ENCODE assay signal across 9 mouse cellular contexts in the genomic region with DNA sequence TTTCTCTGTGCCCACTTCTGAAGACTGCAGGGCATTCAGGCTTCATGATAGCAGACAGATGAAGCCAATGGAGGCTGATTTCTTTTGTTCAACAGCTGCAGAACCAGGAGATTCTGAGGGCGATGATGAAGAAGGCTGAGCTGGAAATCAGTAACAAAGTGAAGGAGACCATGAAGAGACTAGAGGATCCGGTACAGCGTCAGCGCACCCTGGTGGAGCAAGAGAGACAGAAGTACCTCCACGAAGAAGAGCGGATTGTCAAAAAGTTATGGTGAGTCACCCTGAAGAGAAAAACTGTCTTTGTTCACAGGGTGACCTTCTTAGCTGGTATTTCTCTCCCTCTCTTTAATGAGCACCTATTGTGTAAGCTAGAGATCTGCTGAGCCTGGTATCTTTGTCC.
DNase-seq lines count a peak whose midpoint lies in the region; ATAC-seq lines count a peak whose summit lies in the region.
"Had no signal": no experiment of that assay in that cellular context is flagged by ENCODE, and none has a peak within 500 bp of the region (broad histone marks: within the 10 kb centered on the region; RNA-seq: fewer than 3 reads in every experiment).

No protein-coding gene starts in this region.

- no peaks in the 10 kb centered on the region for H3K27me3 ChIP-seq in hindbrain, embryonic 16.5 days (replicated peaks; ENCODE audit: control insufficient read depth, insufficient read depth, low read length)
- H3K27me3 ChIP-seq in midbrain, embryonic 10.5 days (ENCODE audit: low read depth, poor library complexity, severe bottlenecking), result no peaks in the 10 kb centered on the region
- H3K27me3 ChIP-seq: midbrain, embryonic 12.5 days had no signal

- no peaks in the 10 kb centered on the region for H3K36me3 ChIP-seq in hindbrain, embryonic 16.5 days (ENCODE audit: control insufficient read depth, insufficient read depth, low read length)
- H3K36me3 ChIP-seq in midbrain, embryonic 10.5 days, result no peaks in the 10 kb centered on the region
- H3K36me3 ChIP-seq: midbrain, embryonic 12.5 days had no signal

- no peak overlapping the region for H3K4me3 ChIP-seq in hindbrain, embryonic 16.5 days (ENCODE audit: low read length)
- H3K4me3 ChIP-seq in midbrain, embryonic 10.5 days, result no peak overlapping the region
- H3K4me3 ChIP-seq: midbrain, embryonic 12.5 days had no signal

- no peaks in the 10 kb centered on the region for H3K4me1 ChIP-seq in hindbrain, embryonic 16.5 days (ENCODE audit: control insufficient read depth, insufficient read depth, low read depth, low read length)
- peaks cover 11% of the 10 kb centered on the region for H3K4me1 ChIP-seq in midbrain, embryonic 10.5 days

- 71% methylated on average over 6 of the region's 6 CpGs for WGBS in hindbrain, embryonic 16.5 days
- 77% methylated on average over 6 of the region's 6 CpGs for WGBS in midbrain, embryonic 10.5 days

- no peak overlapping the region for H3K9ac ChIP-seq in hindbrain, embryonic 16.5 days (ENCODE audit: low read depth, low read length)
- H3K9ac ChIP-seq: midbrain, embryonic 12.5 days had no signal

- H3K27ac ChIP-seq in hindbrain, embryonic 16.5 days (ENCODE audit: low read depth, low read length), result no peak overlapping the region
- no peak overlapping the region for H3K27ac ChIP-seq in midbrain, embryonic 10.5 days (replicated peaks)
- H3K27ac ChIP-seq: midbrain, embryonic 12.5 days had no signal

- intact Hi-C loops in heart, postnatal 36 days (cut with DNase I), result loop anchor here (2.0 kb wide), 1 partner anchor 105 kb away; no protein-coding TSS in a partner anchor

- DNase-seq in heart, postnatal 4 days, result peak; percentile 44
- DNase-seq in heart, postnatal 36 days, result no peak
- DNase-seq in 416B (ENCODE audit: low read depth) (peak; percentile 79), ZHBTc4 (ENCODE audit: low read depth, low spot score) (peak; percentile 76)
- peak; percentile 28 for DNase-seq in right cerebral cortex, adult 18-20 months
- DNase-seq in cerebellum, postnatal 25 days, result no peak
- no peak for DNase-seq in midbrain, embryonic 10.5 days (ENCODE audit: low spot score)

- no peak overlapping the region for H3K4me2 ChIP-seq in hindbrain, embryonic 16.5 days (ENCODE audit: low read length)
- H3K4me2 ChIP-seq: midbrain, embryonic 12.5 days had no signal

- ATAC-seq in hindbrain, embryonic 16.5 days, result peak; percentile 56; the same call in 1 of the 2 replicates

- H3K9me3 ChIP-seq in hindbrain, embryonic 16.5 days (ENCODE audit: control insufficient read depth, low read length), result no peaks in the 10 kb centered on the region
- no peaks in the 10 kb centered on the region for H3K9me3 ChIP-seq in midbrain, embryonic 10.5 days (replicated peaks)
- H3K9me3 ChIP-seq: midbrain, embryonic 12.5 days had no signal

Comparison
In these comparisons a context has a peak if more than half of its experiments do, and no peak if none do; other contexts are left out.
1. DNase-seq: peak in heart, postnatal 4 days (single experiment), 416B (single experiment), ZHBTc4 (single experiment) and right cerebral cortex, adult 18-20 months (single experiment); none in heart, postnatal 36 days (0 of 2), cerebellum, postnatal 25 days (0 of 2) and midbrain, embryonic 10.5 days (single experiment).